Mouse (Mus musculus) cerebellum, adult 8-10 months (tissue): Measurements from ENCODE around the gene Rasgrp1.

Source experiments
- DNase-seq: peaks from one replicate; pipeline ENCODE4 v3.0.0; 2022

Rasgrp1 gene

DNA sequence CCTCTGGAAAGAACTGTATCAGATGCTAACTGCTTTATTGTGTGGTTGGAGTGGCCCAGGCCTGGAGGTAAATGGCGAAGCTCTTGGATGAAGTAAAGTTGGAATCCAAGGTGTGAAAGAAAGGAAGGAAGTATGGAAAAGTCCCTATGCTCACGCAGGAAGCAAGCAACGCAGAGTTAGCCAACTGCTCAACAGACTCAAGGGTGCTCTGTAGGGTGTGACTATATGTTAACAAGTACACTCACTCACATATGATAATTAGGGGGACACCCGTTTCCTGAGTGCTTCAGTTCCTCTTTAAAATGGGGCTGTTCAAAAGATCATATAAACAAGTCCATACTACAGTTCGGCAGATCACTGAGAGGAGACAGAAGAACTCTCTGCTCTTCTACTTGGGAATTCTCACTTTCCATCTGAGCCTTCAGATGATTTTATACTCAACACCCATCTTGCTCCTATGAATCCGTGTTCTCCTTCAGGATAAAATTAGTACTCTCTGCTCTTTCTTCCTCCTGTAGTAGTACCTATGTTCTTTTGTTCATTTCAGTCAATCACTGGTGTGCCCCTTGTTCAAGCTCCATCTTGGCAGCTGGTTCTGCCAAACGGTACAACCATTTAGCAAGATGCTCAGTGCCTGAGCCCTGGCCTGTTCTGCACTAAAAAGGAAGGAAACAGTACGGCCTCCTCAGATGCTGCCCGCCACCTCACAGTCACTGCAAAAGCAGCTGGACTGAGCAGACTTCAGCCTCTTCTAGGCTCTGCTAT is 14.1 kb downstream of the Rasgrp1 start:
- DNase-seq: no peak

- no peak for DNase-seq
These were observed 20.4 kb downstream of the Rasgrp1 start for GRCm38 (mm10) chr2:117322399-117322798.

DNA sequence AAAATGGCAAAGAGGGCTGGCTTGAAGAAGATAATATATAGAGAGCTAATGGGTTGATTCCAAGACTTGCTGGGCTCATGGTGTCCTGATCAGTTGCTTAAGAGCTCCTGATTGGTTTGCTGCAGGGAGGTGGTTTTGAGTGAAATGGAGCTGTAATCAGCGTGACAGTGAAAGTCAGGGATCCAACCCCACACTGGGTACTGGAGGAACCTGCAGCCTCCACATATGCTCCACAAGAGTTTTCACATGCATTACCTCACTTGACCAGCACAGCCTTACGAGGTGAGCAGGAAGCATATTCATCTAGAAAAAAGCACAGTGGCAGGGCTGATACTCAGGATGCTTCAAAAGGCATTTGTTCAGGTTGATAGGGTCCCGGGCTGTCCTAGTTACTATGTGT is 21.6 kb downstream of the Rasgrp1 start:
- DNase-seq: no peak

- DNase-seq: no peak
These were observed 23.8 kb downstream of the Rasgrp1 start for GRCm38 (mm10) chr2:117318991-117319390.

GRCm38 (mm10) chr2:117313586-117314235 is 29.1 kb downstream of the Rasgrp1 start:
- DNase-seq: no peak

- DNase-seq: no peak
These were observed 30.3 kb downstream of the Rasgrp1 start for GRCm38 (mm10) chr2:117312441-117312895.

- DNase-seq: no peak
These were observed 30.8 kb downstream of the Rasgrp1 start for GRCm38 (mm10) chr2:117312030-117312429.

DNA sequence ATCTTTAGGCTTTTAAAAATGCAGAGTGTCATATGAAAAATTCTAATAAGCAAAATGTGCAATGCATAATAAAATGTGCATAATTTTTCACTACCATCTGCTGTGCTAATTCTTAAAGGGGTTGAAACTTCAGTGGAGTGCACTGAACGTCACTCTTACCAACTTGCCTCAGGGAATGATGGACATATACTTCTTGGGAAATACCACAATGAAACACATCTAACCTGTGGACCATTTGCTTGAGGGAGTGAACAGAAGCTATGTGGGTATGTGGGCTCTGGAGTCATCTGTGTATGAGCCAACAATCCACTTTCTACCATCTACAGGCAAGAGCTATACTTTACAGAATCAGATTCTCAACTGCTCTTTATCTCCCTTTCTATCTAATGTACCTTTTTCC is 31.5 kb downstream of the Rasgrp1 start:
- DNase-seq: no peak

GRCm38 (mm10) chr2:117309046-117309445 is 33.8 kb downstream of the Rasgrp1 start:
- no peak for DNase-seq

DNA sequence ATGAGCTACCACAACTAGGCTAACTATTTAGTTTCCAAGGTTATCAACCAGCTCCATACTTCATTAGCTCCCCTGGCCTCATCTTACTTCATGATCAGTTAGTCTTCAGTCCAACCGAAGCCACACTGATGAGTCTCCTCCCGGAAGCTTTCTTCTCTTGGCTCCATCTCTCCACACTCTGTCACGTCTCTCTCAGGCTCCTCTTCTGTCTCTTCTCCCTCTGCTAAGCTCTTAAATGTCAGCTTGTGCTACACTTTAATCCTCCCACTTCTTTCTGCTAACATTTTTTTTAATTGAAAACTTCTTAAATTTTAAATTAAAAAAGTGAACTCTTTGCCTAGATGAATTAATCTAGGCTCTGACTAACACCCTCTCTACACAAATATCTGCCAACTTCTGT is 34.8 kb downstream of the Rasgrp1 start:
- no peak for DNase-seq

GRCm38 (mm10) chr2:117304941-117305340 is 37.9 kb downstream of the Rasgrp1 start:
- DNase-seq: no peak

DNA sequence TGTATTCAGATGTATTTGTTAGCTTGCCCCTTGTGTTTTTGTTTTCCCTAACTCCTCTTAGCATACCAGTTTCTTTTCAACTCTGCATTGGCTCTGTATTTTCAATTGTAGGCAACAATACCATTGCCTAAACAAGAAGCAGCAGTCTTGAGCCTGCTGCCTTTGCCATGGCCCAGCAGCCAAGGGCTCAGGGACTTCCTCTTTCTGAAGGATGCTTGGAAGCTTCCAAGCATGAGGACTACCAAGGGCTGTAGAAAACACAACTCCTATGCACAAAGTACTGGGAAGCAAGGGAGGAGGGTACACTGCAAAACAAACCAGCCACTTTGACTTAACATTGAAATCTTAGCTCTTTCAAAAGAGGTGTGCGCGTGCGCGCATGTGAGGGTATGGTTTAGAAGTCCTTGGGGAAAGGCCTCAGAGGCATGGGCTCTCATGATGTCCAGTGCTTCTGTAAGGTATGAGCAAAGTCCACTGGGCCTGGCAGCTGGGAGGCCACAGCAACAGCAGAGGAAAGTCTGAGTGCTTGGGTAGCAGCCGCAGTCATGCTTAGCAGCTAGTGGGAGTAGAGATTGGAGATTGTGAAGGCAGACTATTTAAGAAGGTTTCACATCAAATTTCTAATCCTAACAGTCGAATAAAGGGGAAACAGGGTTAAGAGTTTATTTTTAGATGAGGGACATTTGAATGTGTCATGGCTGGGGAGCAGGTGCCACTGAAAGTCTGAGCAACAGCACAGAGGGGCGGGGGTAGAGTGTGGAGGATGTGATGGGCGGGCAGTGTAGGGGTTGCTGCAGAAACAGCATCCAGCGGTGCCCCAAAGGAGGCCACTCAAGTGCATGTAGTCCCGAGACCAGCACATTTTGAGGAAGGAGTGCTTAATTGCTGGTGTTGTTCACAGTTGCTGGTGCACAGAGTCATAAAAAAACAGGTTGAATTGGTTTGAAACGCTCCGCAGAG is 39.1 kb downstream of the Rasgrp1 start:
- no peak for DNase-seq

DNA sequence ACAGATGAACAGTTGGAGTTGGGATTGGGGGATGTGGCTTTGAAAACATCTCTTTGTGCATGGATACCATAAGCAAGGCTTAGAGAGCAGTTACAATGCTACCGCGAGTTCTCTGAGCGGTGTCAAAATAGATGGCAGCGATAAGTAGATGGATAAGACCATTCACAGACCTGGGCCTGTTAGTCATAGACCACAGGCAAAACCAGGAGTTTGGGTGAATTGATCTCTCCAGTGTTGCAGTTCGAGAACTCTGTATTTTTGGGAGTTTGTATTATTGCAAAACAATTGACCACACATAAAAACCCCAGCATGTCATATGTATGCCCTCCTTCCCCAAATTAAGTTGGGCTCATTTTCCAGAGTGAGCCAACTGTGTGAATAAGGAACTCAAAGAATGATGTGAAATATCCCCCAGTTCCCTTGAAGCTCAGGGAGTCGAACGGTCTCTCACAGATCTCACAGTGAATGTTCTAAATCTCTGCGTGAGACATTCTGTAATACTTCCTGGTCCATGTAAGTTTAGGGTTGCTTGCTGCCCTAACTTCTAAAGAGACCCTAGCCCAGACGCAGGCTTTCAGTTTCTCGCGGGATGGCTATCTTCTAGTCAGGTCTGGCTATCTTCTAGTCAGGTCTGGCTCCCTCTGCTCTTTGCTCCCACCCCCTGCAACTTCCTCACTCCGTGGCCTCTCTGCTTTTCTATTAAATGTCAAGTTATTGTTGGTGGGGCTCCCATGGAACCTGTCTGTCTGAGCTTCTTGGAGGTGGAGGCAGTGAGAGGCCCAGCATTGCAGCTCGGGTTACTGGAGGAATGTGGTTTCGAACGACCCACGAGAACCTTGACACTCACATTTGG is 43.0 kb downstream of the Rasgrp1 start:
- DNase-seq: no peak

DNA sequence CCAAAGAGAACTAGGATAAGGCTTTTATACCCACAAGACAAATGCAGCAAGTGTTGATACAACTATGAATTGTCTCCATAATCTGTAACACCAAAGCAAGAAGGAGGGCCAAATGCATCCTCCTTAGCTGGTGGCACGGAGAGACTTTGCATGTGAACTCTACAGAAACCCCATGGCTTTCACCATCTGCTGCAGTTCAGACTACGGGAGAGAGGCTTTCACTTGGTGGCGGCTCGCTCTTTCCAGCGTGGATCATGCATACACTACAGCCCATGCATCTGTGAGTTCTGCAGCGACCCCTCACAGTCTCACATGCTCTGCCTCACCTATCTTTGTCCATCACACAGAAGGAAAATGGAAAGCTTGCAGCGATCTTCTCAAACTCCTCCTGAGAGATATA is 54.5 kb downstream of the Rasgrp1 start:
- DNase-seq: peak; percentile 5

DNA sequence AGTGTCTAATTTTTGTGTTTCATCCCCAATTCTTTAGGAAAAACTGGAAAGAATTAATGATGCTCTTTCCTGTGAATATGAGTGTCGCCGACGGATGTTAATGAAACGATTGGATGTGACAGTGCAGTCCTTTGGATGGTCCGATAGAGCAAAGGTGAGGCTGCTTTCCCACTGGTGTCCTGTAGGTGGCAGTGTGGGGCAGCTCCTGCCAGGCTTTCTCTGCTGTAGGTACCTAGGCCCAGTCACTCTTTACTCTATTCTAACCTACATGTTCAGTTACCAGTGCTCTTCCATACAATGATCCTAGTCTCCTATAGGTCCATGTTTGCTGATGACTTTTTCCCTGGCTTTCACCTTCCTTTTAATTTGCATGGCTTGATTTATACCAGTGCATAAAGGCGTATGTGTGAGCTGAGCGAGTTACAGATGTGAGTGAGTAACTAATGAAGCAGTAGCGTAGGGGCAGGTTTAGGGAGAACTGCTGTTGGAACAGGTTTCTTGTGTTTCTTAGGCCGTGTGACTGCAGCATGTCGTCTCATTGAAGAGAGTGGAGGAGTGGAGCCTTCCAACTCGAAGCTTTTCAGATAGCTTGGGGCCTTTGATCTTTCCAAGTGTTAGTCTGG is 78.9 kb downstream of the Rasgrp1 start:
- peak; percentile 69 for DNase-seq

DNA sequence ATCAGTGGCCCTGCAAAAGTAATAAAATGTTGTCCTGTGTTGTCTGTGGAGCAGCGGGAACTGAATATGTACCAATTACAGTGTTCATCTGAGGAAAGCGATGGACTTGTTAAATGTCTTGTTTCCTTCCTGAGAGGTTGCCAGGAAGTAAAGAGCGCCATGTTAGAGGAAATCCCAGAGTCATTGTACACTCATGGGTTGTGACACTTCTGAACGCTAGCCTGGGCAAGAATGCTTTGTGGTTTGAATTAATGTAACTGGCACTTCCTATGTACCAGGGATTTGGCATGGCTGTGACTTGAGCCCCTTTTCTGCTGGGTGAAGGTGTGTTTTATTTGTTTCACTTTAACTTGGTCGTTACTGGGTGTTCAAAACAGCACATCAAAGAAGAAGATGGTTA is 80.6 kb downstream of the Rasgrp1 start:
- no peak for DNase-seq

DNA sequence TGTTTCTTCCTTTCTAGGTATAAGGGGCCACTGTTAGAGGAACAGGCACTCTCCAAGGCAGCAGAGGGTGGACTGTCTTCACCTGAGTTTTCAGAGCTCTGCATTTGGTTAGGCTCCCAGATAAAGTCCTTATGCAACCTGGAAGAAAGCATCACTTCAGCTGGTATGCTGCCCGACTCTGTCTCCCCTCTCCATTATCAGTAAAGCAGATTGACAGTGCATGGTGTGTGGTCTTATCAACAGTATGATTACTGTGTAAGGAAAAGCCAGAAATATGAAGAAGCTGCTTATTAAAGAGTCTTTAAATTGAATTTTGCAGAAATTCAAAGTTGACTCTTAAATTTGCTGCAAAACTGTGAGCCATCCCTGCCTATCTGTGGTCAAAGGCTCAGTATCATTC is 85.2 kb downstream of the Rasgrp1 start:
- no peak for DNase-seq

DNA sequence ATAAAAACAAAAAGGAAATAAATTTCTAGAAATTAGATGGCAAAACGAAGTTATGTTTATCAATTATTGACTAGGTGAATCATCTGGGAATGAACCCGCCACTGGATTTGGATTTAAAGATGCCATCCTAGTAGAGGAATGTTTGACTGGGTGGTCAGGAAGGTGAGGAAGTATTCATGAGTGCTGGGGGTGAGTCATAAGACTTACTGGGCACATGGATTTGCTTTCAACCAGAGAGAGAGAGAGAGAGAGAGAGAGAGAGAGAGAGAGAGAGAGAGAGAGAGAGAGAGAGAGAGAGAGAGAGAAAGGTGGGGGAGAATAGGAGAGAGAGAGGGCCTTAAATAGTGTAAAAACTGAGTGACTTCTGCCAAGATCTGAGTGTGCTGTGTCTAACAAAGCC is 87.4 kb downstream of the Rasgrp1 start:
- no peak for DNase-seq

DNA sequence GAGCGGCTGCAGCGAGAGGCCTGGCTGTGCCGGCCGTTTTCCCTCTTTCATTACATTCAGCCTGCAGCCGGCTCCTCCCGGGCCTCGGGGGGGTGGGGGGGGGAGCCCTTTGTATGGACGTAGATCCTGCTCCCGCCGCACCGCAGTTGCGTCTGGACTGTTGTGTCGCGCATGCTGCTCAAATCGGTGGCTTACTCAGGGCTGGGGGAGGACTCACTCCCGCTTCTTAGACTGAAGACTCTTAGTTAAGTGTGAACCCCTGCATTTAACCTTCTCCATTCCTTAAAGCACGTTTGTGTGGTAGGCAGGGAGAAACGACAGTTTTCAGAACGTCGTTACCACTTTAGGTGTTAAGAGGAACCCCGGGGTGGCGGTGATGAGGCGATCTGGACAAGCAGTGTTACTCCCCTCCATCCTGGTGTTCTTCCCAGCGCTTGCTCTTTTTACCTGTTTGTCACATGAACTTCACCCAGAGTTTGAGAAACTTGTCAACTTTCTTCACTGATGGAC is 92.7 kb downstream of the Rasgrp1 start:
- DNase-seq: no peak

- peak; percentile 87 for DNase-seq
These were observed 93.4 kb downstream of the Rasgrp1 start, which contains the start of gene Fam98b for GRCm38 (mm10) chr2:117249255-117250000. Gene Fam98b, plus strand, starts transcription at chr2:117249739.

DNA sequence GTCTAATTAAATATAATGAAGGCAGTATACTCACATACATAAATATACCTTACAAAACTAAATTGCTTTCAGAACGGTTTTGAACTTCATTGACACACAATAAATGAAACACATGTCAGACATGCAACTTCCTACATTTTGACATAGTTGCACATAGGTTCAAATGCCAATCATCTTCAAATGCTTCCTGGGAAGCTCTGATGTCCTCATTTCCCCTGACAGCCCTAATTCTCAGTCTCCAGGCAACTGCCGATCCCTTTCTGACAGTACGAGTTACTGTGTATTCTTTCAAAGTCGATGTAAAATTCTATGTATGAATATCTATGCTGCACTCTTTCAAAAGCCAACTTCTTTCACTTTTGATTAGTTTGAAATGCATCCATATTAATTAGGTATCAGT is 100.8 kb downstream of the Rasgrp1 start:
- DNase-seq: no peak
